Mouse (Mus musculus) spleen, postnatal 0 days (tissue): ENCODE data around the gene Tnpo1. TPM values are rescaled to one million over a fixed set of nuclear protein-coding genes. Genes with fewer than 3 reads are reported as not detected.

Source experiments
- polyA plus RNA-seq: library from polyadenylated mRNA; unstranded; fragments of >200 nt; fragmentation: Nextera tagmentation; extraction: Ambion mirVana; gene quantifications from 2 replicates; pipeline ENCODE4 v1.2.1, GENCODE M21; 2015

The Tnpo1 gene
- 21.5 and 23.6 TPM in 2 replicates for polyA plus RNA-seq

GRCm38 (mm10) chr13:98926213-98926957 is at the start of gene Tnpo1:
TSS of gene Tnpo1 (minus strand) at chr13:98926384.

GRCm38 (mm10) chr13:98815147-98815785 is 110.9 kb downstream of the Tnpo1 start, which contains the start of gene Fcho2:
TSS of gene Fcho2 (minus strand) at chr13:98815449.

Other genes starting within 250 kb of the Tnpo1 start
- gene Tmem171, start 231.6 kb downstream of the Tnpo1 start, polyA plus RNA-seq, result 0.18 TPM in 1 of 2 replicates, not detected in the other
- gene Fcho2, start 110.9 kb downstream of the Tnpo1 start, polyA plus RNA-seq, result 34.2 and 35.1 TPM in 2 replicates
- gene 1700024P04Rik, start 58.2 kb upstream of the Tnpo1 start, polyA plus RNA-seq, result not detected in 2 replicates